Mouse (Mus musculus) testis, adult 2 months (tissue): ENCODE data around the gene Rhoj. TPM values are rescaled to one million over a fixed set of nuclear protein-coding genes. Genes with fewer than 3 reads are reported as not detected.
A peak's percentile ranks its signal among the peaks of the same experiment; 100 is the strongest.
"Not testable (repeated sequence)": the region's sequence is repeated elsewhere in the genome, so short reads cannot be mapped to it uniquely, and the experiment has no call there.

Experiments
- H3K27ac ChIP-seq: fragments of 200-500 bp; 2 replicates; pipeline ENCODE4 v1.5.1; 2012; ENCODE audit warnings: low read depth, low read length; ENCODE audit not compliant: control insufficient read depth, insufficient read depth
- H3K27me3 ChIP-seq: fragments of 200-500 bp; 2 replicates; pipeline ENCODE4 v1.6.1; 2012; ENCODE audit warnings: mild to moderate bottlenecking, low read length, moderate library complexity; ENCODE audit not compliant: control insufficient read depth, insufficient read depth
- H3K36me3 ChIP-seq: fragments of 200-500 bp; 2 replicates; pipeline ENCODE4 v1.6.1; 2012; ENCODE audit warnings: mild to moderate bottlenecking, low read length; ENCODE audit not compliant: control insufficient read depth, insufficient read depth
- H3K4me1 ChIP-seq: fragments of 200-500 bp; 2 replicates; pipeline ENCODE4 v1.6.1; 2012; ENCODE audit warnings: low read length; ENCODE audit not compliant: control insufficient read depth, insufficient read depth
- H3K4me3 ChIP-seq: fragments of 200-500 bp; 2 replicates; pipeline ENCODE4 v1.5.1; 2012; ENCODE audit warnings: low read depth, mild to moderate bottlenecking, low read length, moderate library complexity, mixed read lengths; ENCODE audit not compliant: control insufficient read depth
- CTCF ChIP-seq: fragments of 200-500 bp; IDR thresholded peaks from 2 replicates; pipeline ENCODE4 v1.5.1; 2012; ENCODE audit warnings: low read depth, mild to moderate bottlenecking, inconsistent platforms, low read length, moderate library complexity; ENCODE audit not compliant: control insufficient read depth, insufficient read depth, insufficient replicate concordance
- POLR2A ChIP-seq: fragments of 200-500 bp; IDR thresholded peaks from 2 replicates; pipeline ENCODE4 v1.6.1; 2012; ENCODE audit warnings: low read depth, mild to moderate bottlenecking, inconsistent platforms, low read length, moderate library complexity; ENCODE audit not compliant: control insufficient read depth
- polyA plus RNA-seq: library from polyadenylated mRNA; depleted of rRNA; stranded (reverse); fragments of >200 nt; gene quantifications from 2 replicates; pipeline ENCODE4 v1.2.3, GENCODE M21; 2012

The Rhoj gene
- polyA plus RNA-seq, 1 experiment: 2.9 TPM

GRCm38 (mm10) chr12:75424817-75425216 is 116.7 kb downstream of the Rhoj start:
- TF ChIP-seq CTCF: no peak
- TF ChIP-seq POLR2A: no peak
- Histone ChIP-seq H3K36me3 (no peaks in the 10 kb centered on the region), H3K4me1 (no peaks in the 10 kb centered on the region), H3K4me3 (no peak overlapping the region), H3K27ac (no peak overlapping the region), H3K27me3 (no peaks in the 10 kb centered on the region)

GRCm38 (mm10) chr12:75425882-75426281 is 117.8 kb downstream of the Rhoj start:
- H3K4me3 ChIP-seq: no peak overlapping the region
- H3K27me3 ChIP-seq: no peaks in the 10 kb centered on the region
- TF ChIP-seq CTCF: no peak
- TF ChIP-seq POLR2A: no peak
- H3K4me1 ChIP-seq: no peaks in the 10 kb centered on the region
- no peaks in the 10 kb centered on the region for H3K36me3 ChIP-seq
- H3K27ac ChIP-seq: no peak overlapping the region

GRCm38 (mm10) chr12:75428719-75429118 is 120.6 kb downstream of the Rhoj start:
- Histone ChIP-seq H3K27ac (no peak overlapping the region), H3K27me3 (no peaks in the 10 kb centered on the region), H3K4me1 (no peaks in the 10 kb centered on the region; the same call in 1 of the 2 replicates)

GRCm38 (mm10) chr12:75429685-75430396 is 121.7 kb downstream of the Rhoj start:
- TF ChIP-seq CTCF: no peak
- no peak for TF ChIP-seq POLR2A

More at GRCm38 (mm10) chr12:75428719-75429118, 120.6 kb downstream of the Rhoj start:
- Histone ChIP-seq H3K36me3 (no peaks in the 10 kb centered on the region), H3K4me3 (no peak overlapping the region)
- TF ChIP-seq CTCF (no peak), POLR2A (no peak)

GRCm38 (mm10) chr12:75432400-75432799 is 124.3 kb downstream of the Rhoj start:
- not testable (repeated sequence) for H3K4me3 ChIP-seq, H3K36me3 ChIP-seq, H3K4me1 ChIP-seq, H3K27me3 ChIP-seq, H3K27ac ChIP-seq

More at GRCm38 (mm10) chr12:75429685-75430396, 121.7 kb downstream of the Rhoj start:
- Histone ChIP-seq H3K27ac (no peak overlapping the region), H3K4me3 (no peak overlapping the region), H3K4me1 (peaks cover 3% of the 10 kb centered on the region), H3K36me3 (no peaks in the 10 kb centered on the region), H3K27me3 (no peaks in the 10 kb centered on the region)

GRCm38 (mm10) chr12:75446245-75446644 is 138.1 kb downstream of the Rhoj start:
- no peak overlapping the region for H3K4me3 ChIP-seq
- H3K27ac ChIP-seq: no peak overlapping the region
- no peaks in the 10 kb centered on the region for H3K36me3 ChIP-seq
- H3K4me1 ChIP-seq: no peaks in the 10 kb centered on the region
- H3K27me3 ChIP-seq: no peaks in the 10 kb centered on the region
- TF ChIP-seq POLR2A (no peak), CTCF (no peak)

- Histone ChIP-seq H3K36me3 (peaks cover 1% of the 10 kb centered on the region; the same call in 1 of the 2 replicates), H3K4me1 (no peaks in the 10 kb centered on the region), H3K27me3 (no peaks in the 10 kb centered on the region), H3K27ac (no peak overlapping the region), H3K4me3 (no peak overlapping the region)
- TF ChIP-seq POLR2A (no peak), CTCF (no peak)
Measured at GRCm38 (mm10) chr12:75448921-75449320, 140.8 kb downstream of the Rhoj start.

GRCm38 (mm10) chr12:75449475-75449966 is 141.4 kb downstream of the Rhoj start:
- no peak for TF ChIP-seq POLR2A
- peak; percentile 12; the same call in 1 of the 2 replicates for TF ChIP-seq CTCF
- Histone ChIP-seq H3K27ac (no peak overlapping the region), H3K4me1 (no peaks in the 10 kb centered on the region), H3K27me3 (no peaks in the 10 kb centered on the region), H3K4me3 (no peak overlapping the region), H3K36me3 (peaks cover 1% of the 10 kb centered on the region; the same call in 1 of the 2 replicates)
